Mouse (Mus musculus): ENCODE results near the gene Glyctk. TPM values are rescaled to one million over a fixed set of nuclear protein-coding genes. Genes with fewer than 3 reads are reported as not detected.

Gene Glyctk
- polyA plus RNA-seq (2014; fragmentation: Nextera tagmentation; extraction: Ambion mirVana) = 2.3 TPM in 2 replicates

DNA sequence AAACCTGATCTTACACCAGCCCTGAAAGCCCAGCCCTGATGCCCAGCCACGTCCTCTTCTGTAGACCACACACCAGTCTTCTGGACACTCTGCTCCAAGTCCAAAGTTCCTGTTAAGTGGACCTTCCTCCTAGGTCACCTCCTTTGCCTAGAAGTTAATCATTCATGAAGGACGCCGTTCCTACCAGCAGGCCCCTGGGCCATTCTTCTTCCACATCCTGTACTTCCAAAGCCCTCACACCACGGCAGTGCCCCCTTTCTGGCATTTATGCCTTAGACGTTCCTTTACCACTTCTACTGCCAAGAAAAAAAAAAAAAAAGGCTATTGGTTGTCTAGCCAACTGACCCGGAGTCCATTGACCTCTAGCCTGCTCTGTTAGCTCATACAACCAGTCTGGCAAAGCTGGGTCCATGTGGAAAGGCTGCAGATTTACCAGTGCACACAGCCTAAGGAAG is at the start of gene Glyctk:
Gene Glyctk, minus strand, starts transcription at position 102 of the 455 bp plus-strand sequence.
- Histone ChIP-seq H3K27ac (ENCODE audit: low read depth, low read length) (0 out of 2 replicates have a peak within 1 kb of the TSS, but pooled peaks have one; percentile 1), H3K4me2 (ENCODE audit: low read length) (no peak within 1 kb of the TSS), H3K4me1 (ENCODE audit: control insufficient read depth, insufficient read depth, low read length) (peaks cover 4% of the 10 kb centered on the region; the same call in 1 of the 2 replicates), H3K27me3 (replicated peaks; ENCODE audit: control insufficient read depth, insufficient read depth, low read length) (no peaks in the 10 kb centered on the region), H3K4me3 (ENCODE audit: low read depth, low read length) (no peak within 1 kb of the TSS), H3K36me3 (ENCODE audit: control insufficient read depth, insufficient read depth, low read length) (peaks cover 12% of the 10 kb centered on the region; the same call in 1 of the 2 replicates), H3K9me3 (replicated peaks; ENCODE audit: control insufficient read depth, low read length) (no peaks in the 10 kb centered on the region), H3K9ac (ENCODE audit: low read length) (no peak within 1 kb of the TSS)
- DNase-seq (ENCODE audit: low spot score) (no peak), ATAC-seq (no peak)
- WGBS = 80% methylated on average over 6 of the region's 6 CpGs

DNA sequence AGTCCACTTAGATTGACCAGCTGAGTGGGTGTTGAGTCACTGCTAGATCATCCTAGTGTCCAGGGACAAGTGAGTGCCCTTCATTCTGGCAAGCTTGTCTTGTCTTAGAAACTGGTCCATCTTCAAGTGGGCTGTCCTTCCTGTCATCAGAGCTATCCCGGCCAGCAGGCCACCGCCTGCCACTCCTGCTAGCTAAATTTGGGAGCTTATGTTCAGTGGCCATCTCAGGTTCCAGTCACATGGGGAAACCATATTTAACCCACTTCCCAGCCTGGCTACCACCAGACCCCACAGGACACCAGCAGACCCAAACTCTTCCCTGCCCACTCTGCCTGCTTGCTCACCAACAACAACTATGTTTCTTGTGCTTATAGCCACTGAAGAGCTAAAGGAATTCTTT is 48.6 kb upstream of the Glyctk start:
- 0 out of 2 replicates have a peak, but pooled peaks cover 5% of the 10 kb centered on the region for H3K36me3 ChIP-seq (ENCODE audit: control insufficient read depth, insufficient read depth, low read length)
- no peak overlapping the region for H3K4me2 ChIP-seq (ENCODE audit: low read length)
- DNase-seq (ENCODE audit: low spot score) = no peak
- no peaks in the 10 kb centered on the region for H3K27me3 ChIP-seq (replicated peaks; ENCODE audit: control insufficient read depth, insufficient read depth, low read length)
- no peaks in the 10 kb centered on the region for H3K9me3 ChIP-seq (replicated peaks; ENCODE audit: control insufficient read depth, low read length)
- WGBS = 88% methylated on average over 2 of the region's 2 CpGs
- no peak overlapping the region for H3K4me3 ChIP-seq (ENCODE audit: low read depth, low read length)
- H3K4me1 ChIP-seq (ENCODE audit: control insufficient read depth, insufficient read depth, low read length) = peaks cover 15% of the 10 kb centered on the region; the same call in 1 of the 2 replicates
- no peak for ATAC-seq
- H3K9ac ChIP-seq (ENCODE audit: low read length) = no peak overlapping the region
- no peak overlapping the region for H3K27ac ChIP-seq (ENCODE audit: low read depth, low read length)

DNA sequence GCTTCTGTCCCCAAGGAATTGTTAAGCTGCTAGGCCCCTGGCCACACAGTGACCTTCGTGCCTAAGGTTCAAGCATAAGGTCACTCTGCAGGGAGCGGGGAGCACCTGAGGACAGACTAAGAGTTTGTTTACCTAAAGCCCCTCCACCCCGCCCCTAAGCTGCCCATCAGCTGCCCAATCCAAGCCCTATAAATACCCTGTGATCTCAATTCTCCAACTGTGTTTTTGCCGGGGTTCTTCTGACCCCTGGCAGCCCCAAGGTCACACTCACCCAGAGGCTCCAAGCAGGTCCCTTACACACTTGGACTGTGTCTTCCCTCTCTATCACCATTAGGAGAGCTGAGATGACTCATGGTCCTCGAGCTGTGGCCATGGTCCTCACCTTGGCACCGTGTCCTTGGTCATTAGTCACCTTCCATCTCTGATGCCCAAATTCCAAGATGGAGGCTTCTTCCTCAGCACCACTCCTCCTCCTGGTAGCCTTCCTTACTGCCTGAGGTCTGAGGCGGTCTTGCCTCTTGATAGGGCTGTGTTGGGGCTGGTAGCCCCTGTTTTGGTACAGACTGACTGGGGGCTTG is 47.9 kb upstream of the Glyctk start:
- no peaks in the 10 kb centered on the region for H3K9me3 ChIP-seq (replicated peaks; ENCODE audit: control insufficient read depth, low read length)
- no peak overlapping the region for H3K9ac ChIP-seq (ENCODE audit: low read length)
- no peak for DNase-seq (ENCODE audit: low spot score)
- no peak overlapping the region for H3K27ac ChIP-seq (ENCODE audit: low read depth, low read length)
- peaks cover 11% of the 10 kb centered on the region; the same call in 1 of the 2 replicates for H3K4me1 ChIP-seq (ENCODE audit: control insufficient read depth, insufficient read depth, low read length)
- H3K4me3 ChIP-seq (ENCODE audit: low read depth, low read length) = no peak overlapping the region
- ATAC-seq = no peak
- 0 out of 2 replicates have a peak, but pooled peaks cover 5% of the 10 kb centered on the region for H3K36me3 ChIP-seq (ENCODE audit: control insufficient read depth, insufficient read depth, low read length)
- no peaks in the 10 kb centered on the region for H3K27me3 ChIP-seq (replicated peaks; ENCODE audit: control insufficient read depth, insufficient read depth, low read length)
- 86% methylated on average over 7 of the region's 7 CpGs for WGBS
- no peak overlapping the region for H3K4me2 ChIP-seq (ENCODE audit: low read length)

DNA sequence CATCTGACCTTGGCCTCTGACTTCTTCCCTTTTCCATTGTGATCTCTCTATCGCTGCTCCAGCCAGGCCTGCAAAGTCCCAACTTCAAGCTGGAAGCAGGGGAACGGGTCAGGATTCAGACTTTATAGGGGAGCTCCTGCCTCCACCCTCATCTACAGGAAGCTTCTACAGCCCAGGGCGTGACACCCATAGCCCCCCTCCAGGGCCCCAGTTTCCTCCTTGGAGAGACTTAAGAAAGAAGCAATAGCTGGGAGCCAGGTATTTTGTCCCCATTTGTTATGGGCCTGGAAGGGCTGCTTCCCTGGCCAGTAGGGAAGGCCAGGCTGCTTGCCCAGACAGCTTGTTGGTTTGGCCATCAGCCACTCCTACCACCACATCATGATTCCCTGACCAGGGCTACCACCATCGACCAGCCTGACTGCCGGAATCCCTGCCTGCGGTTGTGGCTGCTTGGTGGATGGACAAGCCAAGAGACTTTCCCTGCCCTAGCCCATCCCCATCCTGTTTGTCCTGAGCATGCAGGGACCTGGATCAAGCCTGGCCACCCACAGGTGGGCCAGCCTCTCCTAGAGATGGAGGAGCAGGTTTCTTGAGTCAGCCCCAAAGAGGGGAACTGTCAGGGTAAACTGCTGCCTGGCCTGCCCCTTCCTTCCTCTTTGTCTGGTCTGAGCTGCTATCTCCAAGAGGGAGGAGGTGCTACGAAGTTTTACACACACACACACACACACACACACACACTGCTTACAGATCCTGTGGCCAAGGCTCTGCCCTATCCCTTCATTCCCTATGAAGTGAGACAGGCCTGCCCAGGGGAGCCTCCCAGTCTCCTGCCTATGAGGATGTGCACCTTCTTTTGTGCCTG is 46.3 kb upstream of the Glyctk start:
- H3K4me2 ChIP-seq (ENCODE audit: low read length) = peak overlapping the region; percentile 74
- H3K9ac ChIP-seq (ENCODE audit: low read length) = peak overlapping the region; percentile 84; the same call in 1 of the 2 replicates
- H3K27me3 ChIP-seq (replicated peaks; ENCODE audit: control insufficient read depth, insufficient read depth, low read length) = no peaks in the 10 kb centered on the region
- H3K9me3 ChIP-seq (replicated peaks; ENCODE audit: control insufficient read depth, low read length) = no peaks in the 10 kb centered on the region
- peaks cover 13% of the 10 kb centered on the region; the same call in 1 of the 2 replicates for H3K4me1 ChIP-seq (ENCODE audit: control insufficient read depth, insufficient read depth, low read length)
- no peak overlapping the region for H3K27ac ChIP-seq (ENCODE audit: low read depth, low read length)
- 84% methylated on average over 7 of the region's 7 CpGs for WGBS
- H3K36me3 ChIP-seq (ENCODE audit: control insufficient read depth, insufficient read depth, low read length) = 0 out of 2 replicates have a peak, but pooled peaks cover 5% of the 10 kb centered on the region
- DNase-seq (ENCODE audit: low spot score) (no peak), ATAC-seq (no peak)
- H3K4me3 ChIP-seq (ENCODE audit: low read depth, low read length) = peak overlapping the region; percentile 61; the same call in 1 of the 2 replicates

DNA sequence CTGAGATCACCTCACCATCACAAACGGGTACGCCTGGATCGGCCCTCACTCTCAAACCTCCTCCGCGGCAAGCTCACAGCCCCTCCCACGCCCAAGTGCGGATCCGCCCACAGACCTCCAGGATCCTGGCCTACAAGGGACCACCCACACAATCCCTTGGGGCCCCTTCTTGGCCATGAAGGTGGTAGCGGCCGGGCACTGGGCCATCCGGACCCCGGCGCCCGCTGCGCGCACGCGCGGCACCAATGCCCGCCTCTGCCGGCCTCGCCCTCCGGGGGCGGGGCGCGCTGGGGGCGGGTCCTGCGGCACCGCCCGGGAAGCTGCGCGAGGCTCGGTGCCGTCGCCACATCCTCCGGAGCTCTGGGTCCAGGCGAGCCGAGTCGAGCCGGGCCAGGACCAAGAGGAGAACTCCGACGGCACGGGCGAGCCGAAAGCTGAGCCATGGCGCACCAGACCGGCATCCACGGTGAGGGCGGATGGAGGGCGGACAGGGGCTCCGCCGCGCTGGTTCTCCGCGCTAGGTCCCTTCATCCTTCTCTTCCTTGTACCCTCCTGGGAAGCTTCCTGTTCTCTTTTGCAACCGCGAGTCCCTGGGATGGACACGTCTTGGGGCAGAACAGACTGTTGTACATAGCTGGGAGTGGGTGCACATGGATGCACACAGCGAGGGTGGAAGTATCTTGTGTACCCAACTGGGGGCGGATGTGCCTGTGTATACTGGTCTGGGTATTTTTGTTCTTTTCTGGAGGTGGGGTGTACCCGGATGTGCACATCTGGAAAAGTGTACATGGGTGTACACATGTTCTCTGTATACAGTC is 45.1 kb upstream of the Glyctk start, which contains the start of gene Twf2:
Gene Twf2, plus strand, starts transcription at position 290 of the 818 bp plus-strand sequence.
- peak; percentile 88 for ATAC-seq
- Histone ChIP-seq H3K27me3 (replicated peaks; ENCODE audit: control insufficient read depth, insufficient read depth, low read length) (no peaks in the 10 kb centered on the region), H3K9me3 (replicated peaks; ENCODE audit: control insufficient read depth, low read length) (no peaks in the 10 kb centered on the region), H3K4me2 (ENCODE audit: low read length) (peak within 1 kb of the TSS; percentile 74), H3K27ac (ENCODE audit: low read depth, low read length) (peak within 1 kb of the TSS; percentile 29; the same call in 1 of the 2 replicates), H3K9ac (ENCODE audit: low read length) (peak within 1 kb of the TSS; percentile 84), H3K4me1 (ENCODE audit: control insufficient read depth, insufficient read depth, low read length) (peaks cover 13% of the 10 kb centered on the region; the same call in 1 of the 2 replicates), H3K4me3 (ENCODE audit: low read depth, low read length) (peak within 1 kb of the TSS; percentile 61), H3K36me3 (ENCODE audit: control insufficient read depth, insufficient read depth, low read length) (0 out of 2 replicates have a peak, but pooled peaks cover 1% of the 10 kb centered on the region)
- 2% methylated on average over 42 of the region's 61 CpGs for WGBS
- peak; percentile 93 for DNase-seq (ENCODE audit: low spot score)

DNA sequence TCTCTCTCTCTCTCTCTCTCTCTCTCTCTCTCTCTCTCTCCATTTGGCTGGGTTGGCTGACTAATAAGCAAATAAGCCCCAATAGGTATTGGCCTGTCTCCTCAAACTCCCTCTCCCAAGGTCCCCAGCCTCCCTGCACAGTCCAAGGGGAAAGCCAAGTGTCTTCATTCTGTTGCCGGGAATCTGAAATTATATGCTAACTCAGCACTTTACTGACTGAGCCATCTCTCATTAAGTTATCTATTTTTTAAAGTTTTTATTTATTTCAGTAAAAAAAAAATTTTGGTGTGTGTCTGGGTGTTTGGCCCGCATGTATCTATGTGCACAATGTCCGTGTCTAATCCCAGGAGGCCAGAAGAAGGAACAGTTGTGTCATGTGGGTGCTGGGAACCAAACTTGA is 44.0 kb upstream of the Glyctk start:
- Histone ChIP-seq H3K9me3 (replicated peaks; ENCODE audit: control insufficient read depth, low read length) (no peaks in the 10 kb centered on the region), H3K4me2 (ENCODE audit: low read length) (peak overlapping the region; percentile 74; the same call in 1 of the 2 replicates), H3K9ac (ENCODE audit: low read length) (no peak overlapping the region), H3K4me1 (ENCODE audit: control insufficient read depth, insufficient read depth, low read length) (peaks cover 13% of the 10 kb centered on the region; the same call in 1 of the 2 replicates), H3K4me3 (ENCODE audit: low read depth, low read length) (0 out of 2 replicates have a peak overlapping the region, but pooled peaks have one; percentile 61), H3K27me3 (replicated peaks; ENCODE audit: control insufficient read depth, insufficient read depth, low read length) (no peaks in the 10 kb centered on the region), H3K36me3 (ENCODE audit: control insufficient read depth, insufficient read depth, low read length) (no peaks in the 10 kb centered on the region), H3K27ac (ENCODE audit: low read depth, low read length) (no peak overlapping the region)
- 90% methylated on average over 3 of the region's 3 CpGs for WGBS
- no peak for DNase-seq (ENCODE audit: low spot score)
- ATAC-seq = no peak

DNA sequence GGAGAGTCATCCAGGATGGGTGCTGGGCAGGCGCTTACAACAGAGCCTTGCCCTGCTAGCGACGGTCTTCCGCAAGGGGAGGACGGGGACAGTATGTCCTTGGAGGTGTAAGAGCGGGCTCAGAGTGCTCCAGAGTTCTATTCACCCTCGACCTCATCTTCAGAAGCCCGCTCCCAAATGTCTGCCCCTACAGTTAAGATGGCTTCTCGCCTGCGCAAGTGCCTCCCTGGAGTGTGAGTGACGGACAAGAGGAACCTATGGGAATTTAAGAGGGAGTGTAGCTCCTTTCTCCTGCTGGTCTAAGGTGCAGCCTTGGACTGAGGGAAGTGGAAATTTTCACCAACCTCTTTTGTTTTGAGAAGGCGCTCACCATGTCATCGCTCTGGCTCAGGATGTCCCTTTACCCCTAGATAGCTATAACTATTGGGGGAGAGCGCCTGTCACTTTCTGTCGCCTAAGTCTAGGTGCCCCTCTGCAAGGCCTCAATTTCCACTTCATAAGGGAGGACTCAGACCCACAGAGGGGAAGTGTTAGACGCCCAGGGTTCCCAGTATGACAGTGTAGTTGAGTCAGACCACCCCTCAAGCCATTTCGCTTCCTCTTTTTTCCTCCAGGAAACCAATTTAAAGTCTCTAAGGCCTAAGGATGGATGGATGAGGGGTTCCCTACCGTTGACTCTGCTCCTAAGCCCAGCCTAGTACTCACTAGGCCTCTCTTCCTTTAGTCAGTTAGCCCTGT is 41.8 kb upstream of the Glyctk start, which contains the start of gene Ppm1m:
Gene Ppm1m, minus strand, starts transcription at position 212 of the 738 bp plus-strand sequence.
- Histone ChIP-seq H3K4me3 (ENCODE audit: low read depth, low read length) (peak within 1 kb of the TSS; percentile 51), H3K4me1 (ENCODE audit: control insufficient read depth, insufficient read depth, low read length) (peaks cover 13% of the 10 kb centered on the region; the same call in 1 of the 2 replicates), H3K4me2 (ENCODE audit: low read length) (peak within 1 kb of the TSS; percentile 70), H3K9ac (ENCODE audit: low read length) (peak within 1 kb of the TSS; percentile 71), H3K9me3 (replicated peaks; ENCODE audit: control insufficient read depth, low read length) (no peaks in the 10 kb centered on the region), H3K27ac (ENCODE audit: low read depth, low read length) (no peak within 1 kb of the TSS), H3K36me3 (ENCODE audit: control insufficient read depth, insufficient read depth, low read length) (0 out of 2 replicates have a peak, but pooled peaks cover under 1% of the 10 kb centered on the region), H3K27me3 (replicated peaks; ENCODE audit: control insufficient read depth, insufficient read depth, low read length) (no peaks in the 10 kb centered on the region)
- DNase-seq (ENCODE audit: low spot score) (no peak), ATAC-seq (peak; percentile 6; the same call in 1 of the 2 replicates)
- WGBS = 41% methylated on average over 18 of the region's 18 CpGs
